Mouse (Mus musculus) CD4-positive, CD25-positive, alpha-beta regulatory T cell, adult 4 months (primary cell): ENCODE data around the gene Ppib. TPM values are rescaled to one million over a fixed set of nuclear protein-coding genes. Genes with fewer than 3 reads are reported as not detected.

Source experiments
- polyA plus RNA-seq, 2 experiments: library from polyadenylated mRNA; unstranded; fragments of 100-300 nt; shearing (Covaris generic); gene quantifications; one replicate each; pipeline ENCODE4 v1.2.1; 2017

Ppib gene
- polyA plus RNA-seq, 2 experiments from 2014 or later, result 439 to 492 TPM

Other genes with a start within 250 kb of the Ppib start
- 1 to 10 TPM; 2.7 TPM for gene Zfp609, start 232.7 kb upstream of the Ppib start, polyA plus RNA-seq
- 10 to 100 TPM; 16.4 to 27.2 TPM for gene Pclaf, start 170.0 kb upstream of the Ppib start, polyA plus RNA-seq
- gene Trip4, start 151.4 kb upstream of the Ppib start, polyA plus RNA-seq, result 10 to 100 TPM; 39.7 to 54.7 TPM
- 10 to 100 TPM; 37.5 to 47.8 TPM for gene Csnk1g1, start 151.3 kb upstream of the Ppib start, polyA plus RNA-seq
- gene Snx22, start 9.5 kb downstream of the Ppib start, polyA plus RNA-seq, result 1 to 10 TPM; 1.5 to 2.6 TPM
- gene Snx1, start 66.4 kb downstream of the Ppib start, polyA plus RNA-seq, result 10 to 100 TPM; 94.0 to 96.9 TPM
- 100 to 1,000 TPM; 142 to 150 TPM for gene Ciao2a, start 66.4 kb downstream of the Ppib start, polyA plus RNA-seq
- under 1 TPM in 1 of 2 experiments, not detected in 1; 0.81 TPM for gene Dapk2, start 98.0 kb downstream of the Ppib start, polyA plus RNA-seq